Mouse (Mus musculus): ENCODE data around the gene Otx2.

DNA sequence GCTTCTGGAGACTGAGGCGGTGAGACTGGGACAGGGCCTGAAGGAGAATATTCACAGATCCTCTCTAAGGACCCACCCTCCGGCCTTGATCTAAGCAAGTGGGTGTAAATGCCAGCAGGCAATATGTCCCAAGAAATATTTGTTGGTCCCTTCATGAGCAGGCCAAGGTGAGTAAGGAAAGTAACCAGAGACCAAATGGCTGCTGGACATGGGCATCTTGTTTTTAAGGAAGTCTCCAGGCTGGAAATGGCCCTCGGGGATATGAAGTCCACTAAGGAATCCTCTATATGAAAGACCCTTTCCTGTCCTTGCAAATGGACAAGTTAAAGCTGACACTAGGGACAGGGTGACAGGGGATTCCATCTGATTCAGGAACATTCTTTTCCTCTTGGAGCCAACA is 20.5 kb downstream of the Otx2 start:
- TF ChIP-seq CHD2 (IDR thresholded peaks at IDR 0.05; ENCODE audit: low read depth, low read length) (no peak), ZC3H11A (IDR thresholded peaks at IDR 0.05; ENCODE audit: borderline replicate concordance, low read depth, low read length) (no peak)
